Mouse (Mus musculus): ENCODE results near the gene Map4k1.

Map4k1 gene

GRCm38 (mm10) chr7:28985207-28985606, 3.4 kb downstream of the Map4k1 start:
- TF ChIP-seq GATA4 (IDR thresholded peaks at IDR 0.05; ENCODE audit: insufficient replicate concordance, low read length): no peak

- TF ChIP-seq GATA4 (IDR thresholded peaks at IDR 0.05; ENCODE audit: insufficient replicate concordance, low read length): no peak
Observed at GRCm38 (mm10) chr7:28990766-28991273, 9.0 kb downstream of the Map4k1 start.

DNA sequence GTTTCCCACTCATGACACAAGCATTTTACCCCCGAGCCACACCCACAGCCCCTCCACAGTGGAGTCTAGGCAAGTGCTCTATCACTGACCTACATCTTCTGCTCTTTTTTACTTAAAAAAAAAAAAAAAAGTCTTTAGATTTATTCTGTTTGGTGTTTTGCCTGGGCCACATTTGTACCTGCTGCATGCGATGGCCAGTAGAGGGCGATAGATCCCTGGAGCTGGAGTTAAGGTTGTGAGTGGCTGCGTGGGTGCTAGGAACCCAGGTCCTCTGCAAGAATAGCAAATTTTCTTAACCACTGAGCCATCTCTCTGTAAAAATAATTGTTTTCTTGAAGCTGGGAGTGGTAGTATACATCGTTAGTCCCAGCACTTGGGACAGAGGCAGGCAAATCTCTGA, 9.8 kb downstream of the Map4k1 start:
- TF ChIP-seq GATA4 (IDR thresholded peaks at IDR 0.05; ENCODE audit: insufficient replicate concordance, low read length): no peak

DNA sequence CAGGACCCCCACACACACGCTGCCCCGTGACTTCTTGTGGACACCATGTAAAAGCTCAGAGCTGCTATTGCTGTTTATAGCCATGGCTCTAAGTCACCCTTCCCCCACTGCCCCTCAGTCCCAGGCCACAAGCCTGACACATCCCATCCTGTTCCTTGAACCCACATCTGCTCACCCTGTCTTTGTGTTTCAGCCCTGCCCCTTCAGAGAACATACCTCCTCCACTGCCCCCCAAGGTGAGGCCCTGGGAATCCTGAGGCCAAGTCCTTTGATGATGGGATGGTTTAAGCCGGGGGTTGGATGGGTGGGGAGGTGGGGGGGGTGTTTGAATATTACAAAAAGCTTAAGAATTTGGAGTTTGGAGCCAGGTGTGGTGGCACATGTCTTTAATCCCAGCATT, 11.1 kb downstream of the Map4k1 start:
- no peak for TF ChIP-seq GATA4 (IDR thresholded peaks at IDR 0.05; ENCODE audit: insufficient replicate concordance, low read length)

GRCm38 (mm10) chr7:28993402-28993801, 11.6 kb downstream of the Map4k1 start:
- TF ChIP-seq GATA4 (IDR thresholded peaks at IDR 0.05; ENCODE audit: insufficient replicate concordance, low read length): no peak

- no peak for TF ChIP-seq GATA4 (IDR thresholded peaks at IDR 0.05; ENCODE audit: insufficient replicate concordance, low read length)
Observed at GRCm38 (mm10) chr7:29000651-29001605, 19.1 kb downstream of the Map4k1 start.

GRCm38 (mm10) chr7:29007224-29008101, 25.6 kb downstream of the Map4k1 start:
- TF ChIP-seq GATA4 (IDR thresholded peaks at IDR 0.05; ENCODE audit: insufficient replicate concordance, low read length): no peak

DNA sequence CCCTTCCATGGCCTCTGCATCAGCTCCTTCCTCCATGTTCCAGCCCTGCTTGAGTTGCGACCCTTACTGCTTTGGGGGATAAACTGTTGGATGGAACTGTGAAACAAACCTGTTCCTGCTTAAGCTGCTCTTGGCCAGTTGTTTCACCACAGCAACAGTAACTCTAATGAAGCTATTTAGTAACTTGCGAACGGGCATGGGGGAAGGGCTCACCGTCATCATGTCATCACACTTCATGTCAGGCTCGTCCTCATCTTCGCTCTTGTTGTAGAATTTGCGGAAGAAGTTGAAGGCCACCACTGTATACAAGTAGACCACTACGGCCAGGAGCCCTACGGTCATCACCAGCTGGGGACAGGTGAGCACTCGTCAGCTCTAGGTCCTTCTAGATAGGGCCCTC, 26.3 kb downstream of the Map4k1 start:
- TF ChIP-seq GATA4 (IDR thresholded peaks at IDR 0.05; ENCODE audit: insufficient replicate concordance, low read length): no peak

DNA sequence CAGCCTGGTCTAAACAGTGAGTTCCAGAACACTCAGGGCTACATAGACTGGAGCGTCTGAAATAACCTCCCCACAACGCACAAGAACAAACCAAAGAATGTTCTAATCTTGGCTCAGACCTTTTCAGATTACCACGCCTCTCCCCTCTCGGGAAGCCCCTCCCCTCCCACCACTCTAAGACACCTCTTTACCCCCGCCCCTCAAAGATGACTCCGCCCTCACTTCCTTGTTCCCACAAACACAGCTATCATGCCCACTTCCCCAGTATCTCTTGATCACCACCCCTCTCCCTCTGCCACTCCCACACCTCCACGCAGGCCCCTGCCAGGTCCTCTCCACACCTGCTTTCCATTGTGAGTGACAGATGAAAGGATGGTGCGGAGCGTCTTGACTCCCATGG, 26.9 kb downstream of the Map4k1 start:
- TF ChIP-seq GATA4 (IDR thresholded peaks at IDR 0.05; ENCODE audit: insufficient replicate concordance, low read length): no peak

- TF ChIP-seq GATA4 (IDR thresholded peaks at IDR 0.05; ENCODE audit: insufficient replicate concordance, low read length): no peak
Observed at GRCm38 (mm10) chr7:29014984-29015383, 33.1 kb downstream of the Map4k1 start.

- TF ChIP-seq GATA4 (IDR thresholded peaks at IDR 0.05; ENCODE audit: insufficient replicate concordance, low read length): no peak
Observed at GRCm38 (mm10) chr7:29016440-29016839, 34.6 kb downstream of the Map4k1 start.

DNA sequence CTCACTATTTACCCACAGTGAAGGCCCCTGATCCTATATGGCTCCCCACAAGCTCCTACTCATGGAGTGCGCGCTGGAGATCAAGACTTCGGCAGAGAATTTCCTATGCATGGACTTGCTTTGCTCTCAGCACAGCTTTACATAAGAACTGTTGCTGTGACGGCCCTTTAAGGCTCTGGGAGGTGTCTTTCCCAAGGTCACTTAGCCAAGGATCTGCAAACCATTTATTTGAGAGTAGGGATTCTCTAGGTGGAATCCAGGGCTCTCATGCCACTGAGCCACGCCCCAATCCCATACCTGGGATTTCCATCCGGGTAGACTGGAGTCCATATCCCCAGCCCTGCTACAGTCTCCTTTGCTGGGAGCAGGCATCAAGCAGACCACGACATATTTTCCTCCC, 35.4 kb downstream of the Map4k1 start:
- TF ChIP-seq GATA4 (IDR thresholded peaks at IDR 0.05; ENCODE audit: insufficient replicate concordance, low read length): no peak

- TF ChIP-seq GATA4 (IDR thresholded peaks at IDR 0.05; ENCODE audit: insufficient replicate concordance, low read length): no peak
Observed at GRCm38 (mm10) chr7:29019447-29020220, 37.8 kb downstream of the Map4k1 start.

GRCm38 (mm10) chr7:29022479-29022878, 40.6 kb downstream of the Map4k1 start:
- TF ChIP-seq GATA4 (IDR thresholded peaks at IDR 0.05; ENCODE audit: insufficient replicate concordance, low read length): no peak

DNA sequence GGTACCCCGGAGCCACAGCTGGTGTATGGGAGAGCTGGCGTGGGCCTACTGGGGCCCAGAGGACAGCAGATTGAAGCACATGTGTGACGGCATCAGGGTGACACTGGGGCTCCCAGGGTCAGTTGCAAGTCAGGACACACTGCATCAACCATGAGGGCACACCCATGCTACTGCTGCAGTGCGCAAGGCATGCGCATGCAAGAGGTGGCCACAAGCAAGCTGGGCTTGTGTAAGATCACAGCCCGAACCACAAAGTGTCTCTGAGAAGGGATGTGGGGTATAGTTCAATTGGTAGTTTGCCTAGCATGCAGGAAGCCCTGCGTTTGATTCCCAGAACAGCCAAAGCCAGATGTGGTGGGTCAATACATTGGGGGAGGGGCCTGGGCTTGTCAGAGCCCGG, 41.7 kb downstream of the Map4k1 start:
- no peak for TF ChIP-seq GATA4 (IDR thresholded peaks at IDR 0.05; ENCODE audit: insufficient replicate concordance, low read length)

Data from liver, adult (tissue).